Mouse (Mus musculus): ENCODE data around the gene Cat. TPM values are rescaled to one million over a fixed set of nuclear protein-coding genes. Genes with fewer than 3 reads are reported as not detected.

Cat gene
- polyA plus RNA-seq, 1 experiment from 2014 or later, result 89.9 TPM

DNA sequence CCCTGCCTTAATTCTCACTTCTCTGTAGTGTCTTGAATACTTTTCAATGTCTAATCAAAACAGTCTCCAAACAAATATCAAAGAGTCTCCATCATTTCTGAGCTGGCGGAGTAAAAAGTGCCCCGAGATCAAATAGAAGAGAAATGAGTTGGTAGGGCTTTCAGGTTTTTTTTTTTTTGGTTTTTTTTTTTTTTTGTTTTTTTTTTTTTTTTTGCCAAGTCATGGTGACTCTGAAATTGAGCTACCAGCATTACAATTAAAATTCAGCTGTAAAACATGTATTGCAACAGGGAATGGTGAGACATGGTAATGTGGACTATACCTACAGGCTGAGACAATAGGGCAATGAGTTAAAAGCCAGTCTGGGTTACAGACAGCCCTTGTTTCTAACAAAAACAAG, 21.0 kb upstream of the Cat start:
- H3K27me3 ChIP-seq (replicated peaks; ENCODE audit: control insufficient read depth, insufficient read depth, low read length), result no peaks in the 10 kb centered on the region
- DNase-seq (ENCODE audit: low spot score), result no peak
- H3K9me3 ChIP-seq (ENCODE audit: control insufficient read depth, low read length), result peaks cover 4% of the 10 kb centered on the region; the same call in 1 of the 2 replicates
- 92% methylated on average over 2 of the region's 2 CpGs for WGBS
- no peaks in the 10 kb centered on the region for H3K36me3 ChIP-seq (ENCODE audit: control insufficient read depth, insufficient read depth, low read length)
- no peaks in the 10 kb centered on the region for H3K4me1 ChIP-seq (ENCODE audit: control insufficient read depth, insufficient read depth, low read length)
- H3K9ac ChIP-seq (ENCODE audit: low read depth, low read length), result no peak overlapping the region
- H3K27ac ChIP-seq (replicated peaks; ENCODE audit: low read depth, low read length), result no peak overlapping the region
- no peak overlapping the region for H3K4me2 ChIP-seq (ENCODE audit: low read depth, low read length)
- ATAC-seq (ENCODE audit: low read depth), result no peak
- no peak overlapping the region for H3K4me3 ChIP-seq (ENCODE audit: low read depth, low read length)

- DNase-seq (ENCODE audit: low spot score), result no peak
Observed at GRCm38 (mm10) chr2:103504463-103504862, 19.5 kb upstream of the Cat start.

GRCm38 (mm10) chr2:103500769-103501168, 15.8 kb upstream of the Cat start:
- H3K9ac ChIP-seq (ENCODE audit: low read depth, low read length), result no peak overlapping the region
- DNase-seq (ENCODE audit: low spot score) (no peak), ATAC-seq (ENCODE audit: low read depth) (no peak)
- no peak overlapping the region for H3K27ac ChIP-seq (replicated peaks; ENCODE audit: low read depth, low read length)
- no peak overlapping the region for H3K4me2 ChIP-seq (ENCODE audit: low read depth, low read length)
- peaks cover 4% of the 10 kb centered on the region; the same call in 1 of the 2 replicates for H3K9me3 ChIP-seq (ENCODE audit: control insufficient read depth, low read length)
- H3K4me1 ChIP-seq (ENCODE audit: control insufficient read depth, insufficient read depth, low read length), result peaks cover 7% of the 10 kb centered on the region; the same call in 1 of the 2 replicates
- no peaks in the 10 kb centered on the region for H3K36me3 ChIP-seq (ENCODE audit: control insufficient read depth, insufficient read depth, low read length)
- H3K4me3 ChIP-seq (ENCODE audit: low read depth, low read length), result no peak overlapping the region
- H3K27me3 ChIP-seq (replicated peaks; ENCODE audit: control insufficient read depth, insufficient read depth, low read length), result no peaks in the 10 kb centered on the region
- WGBS, result 71% methylated on average over 2 of the region's 2 CpGs

More at GRCm38 (mm10) chr2:103504463-103504862, 19.5 kb upstream of the Cat start:
- 92% methylated on average over 1 of the region's 1 CpGs for WGBS
- Histone ChIP-seq H3K27me3 (replicated peaks; ENCODE audit: control insufficient read depth, insufficient read depth, low read length) (no peaks in the 10 kb centered on the region), H3K9ac (ENCODE audit: low read depth, low read length) (no peak overlapping the region), H3K4me2 (ENCODE audit: low read depth, low read length) (no peak overlapping the region), H3K36me3 (ENCODE audit: control insufficient read depth, insufficient read depth, low read length) (no peaks in the 10 kb centered on the region), H3K27ac (replicated peaks; ENCODE audit: low read depth, low read length) (no peak overlapping the region), H3K4me3 (ENCODE audit: low read depth, low read length) (no peak overlapping the region), H3K9me3 (ENCODE audit: control insufficient read depth, low read length) (peaks cover 4% of the 10 kb centered on the region; the same call in 1 of the 2 replicates), H3K4me1 (ENCODE audit: control insufficient read depth, insufficient read depth, low read length) (no peaks in the 10 kb centered on the region)
- no peak for ATAC-seq (ENCODE audit: low read depth)

GRCm38 (mm10) chr2:103495633-103496418, 10.9 kb upstream of the Cat start:
- DNase-seq (ENCODE audit: low spot score) (no peak), ATAC-seq (ENCODE audit: low read depth) (no peak)
- Histone ChIP-seq H3K9me3 (ENCODE audit: control insufficient read depth, low read length) (no peaks in the 10 kb centered on the region), H3K36me3 (ENCODE audit: control insufficient read depth, insufficient read depth, low read length) (no peaks in the 10 kb centered on the region), H3K4me2 (ENCODE audit: low read depth, low read length) (no peak overlapping the region), H3K9ac (ENCODE audit: low read depth, low read length) (no peak overlapping the region), H3K4me1 (ENCODE audit: control insufficient read depth, insufficient read depth, low read length) (peaks cover 7% of the 10 kb centered on the region; the same call in 1 of the 2 replicates), H3K4me3 (ENCODE audit: low read depth, low read length) (no peak overlapping the region), H3K27ac (replicated peaks; ENCODE audit: low read depth, low read length) (no peak overlapping the region), H3K27me3 (replicated peaks; ENCODE audit: control insufficient read depth, insufficient read depth, low read length) (no peaks in the 10 kb centered on the region)
- WGBS, result 72% methylated on average over 6 of the region's 6 CpGs

- no peak overlapping the region for H3K4me2 ChIP-seq (ENCODE audit: low read depth, low read length)
- ATAC-seq (ENCODE audit: low read depth) (no peak), DNase-seq (ENCODE audit: low spot score) (no peak)
- WGBS, result 51% methylated on average over 4 of the region's 4 CpGs
- no peaks in the 10 kb centered on the region for H3K27me3 ChIP-seq (replicated peaks; ENCODE audit: control insufficient read depth, insufficient read depth, low read length)
- no peaks in the 10 kb centered on the region for H3K36me3 ChIP-seq (ENCODE audit: control insufficient read depth, insufficient read depth, low read length)
- peaks cover 7% of the 10 kb centered on the region; the same call in 1 of the 2 replicates for H3K4me1 ChIP-seq (ENCODE audit: control insufficient read depth, insufficient read depth, low read length)
- no peak overlapping the region for H3K9ac ChIP-seq (ENCODE audit: low read depth, low read length)
- no peak overlapping the region for H3K27ac ChIP-seq (replicated peaks; ENCODE audit: low read depth, low read length)
- no peak overlapping the region for H3K4me3 ChIP-seq (ENCODE audit: low read depth, low read length)
- H3K9me3 ChIP-seq (ENCODE audit: control insufficient read depth, low read length), result no peaks in the 10 kb centered on the region
Observed at GRCm38 (mm10) chr2:103493827-103494226, 8.9 kb upstream of the Cat start.

- WGBS, result 82% methylated on average over 4 of the region's 4 CpGs
- Histone ChIP-seq H3K27me3 (replicated peaks; ENCODE audit: control insufficient read depth, insufficient read depth, low read length) (no peaks in the 10 kb centered on the region), H3K9me3 (ENCODE audit: control insufficient read depth, low read length) (no peaks in the 10 kb centered on the region), H3K9ac (ENCODE audit: low read depth, low read length) (no peak overlapping the region), H3K4me3 (ENCODE audit: low read depth, low read length) (no peak overlapping the region), H3K36me3 (ENCODE audit: control insufficient read depth, insufficient read depth, low read length) (no peaks in the 10 kb centered on the region), H3K4me2 (ENCODE audit: low read depth, low read length) (no peak overlapping the region), H3K27ac (replicated peaks; ENCODE audit: low read depth, low read length) (no peak overlapping the region), H3K4me1 (ENCODE audit: control insufficient read depth, insufficient read depth, low read length) (peaks cover 7% of the 10 kb centered on the region; the same call in 1 of the 2 replicates)
- DNase-seq (ENCODE audit: low spot score) (no peak), ATAC-seq (ENCODE audit: low read depth) (no peak)
Observed at GRCm38 (mm10) chr2:103492526-103492925, 7.6 kb upstream of the Cat start.

DNA sequence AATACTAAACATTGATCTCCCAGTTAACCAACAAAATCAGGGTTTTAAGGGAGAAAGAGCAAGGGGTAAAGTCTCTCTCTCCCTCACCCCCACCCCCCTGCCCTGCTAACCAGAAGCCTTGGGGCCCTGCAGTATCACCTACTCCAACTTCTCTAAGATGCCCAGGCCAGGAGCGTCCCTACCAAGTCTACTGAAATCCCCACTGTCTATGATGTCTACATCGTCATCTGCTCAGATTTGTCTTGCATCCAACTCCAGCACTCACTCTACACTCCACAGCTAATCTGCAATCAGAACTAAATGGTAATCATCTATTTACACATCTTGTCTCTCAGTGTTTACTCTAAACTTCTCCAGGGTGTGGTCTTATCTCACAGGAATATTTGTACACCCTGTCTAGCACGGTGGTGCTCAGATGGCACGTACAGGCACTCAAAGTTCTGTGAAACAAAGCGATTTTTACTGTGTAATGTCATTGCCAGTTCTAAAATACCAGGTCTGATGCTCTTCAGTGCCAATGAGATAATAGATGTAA, 907 bp downstream of the Cat start:
- WGBS, result 33% methylated on average over 5 of the region's 5 CpGs
- DNase-seq (ENCODE audit: low spot score), result no peak
- H3K4me3 ChIP-seq (ENCODE audit: low read depth, low read length), result peak overlapping the region; percentile 71
- no peaks in the 10 kb centered on the region for H3K36me3 ChIP-seq (ENCODE audit: control insufficient read depth, insufficient read depth, low read length)
- H3K27ac ChIP-seq (replicated peaks; ENCODE audit: low read depth, low read length), result peak overlapping the region; percentile 92; the same call in 1 of the 2 replicates
- no peak for ATAC-seq (ENCODE audit: low read depth)
- no peaks in the 10 kb centered on the region for H3K9me3 ChIP-seq (ENCODE audit: control insufficient read depth, low read length)
- peaks cover 10% of the 10 kb centered on the region for H3K4me1 ChIP-seq (ENCODE audit: control insufficient read depth, insufficient read depth, low read length)
- no peaks in the 10 kb centered on the region for H3K27me3 ChIP-seq (replicated peaks; ENCODE audit: control insufficient read depth, insufficient read depth, low read length)
- H3K9ac ChIP-seq (ENCODE audit: low read depth, low read length), result peak overlapping the region; percentile 81
- H3K4me2 ChIP-seq (ENCODE audit: low read depth, low read length), result peak overlapping the region; percentile 79

DNA sequence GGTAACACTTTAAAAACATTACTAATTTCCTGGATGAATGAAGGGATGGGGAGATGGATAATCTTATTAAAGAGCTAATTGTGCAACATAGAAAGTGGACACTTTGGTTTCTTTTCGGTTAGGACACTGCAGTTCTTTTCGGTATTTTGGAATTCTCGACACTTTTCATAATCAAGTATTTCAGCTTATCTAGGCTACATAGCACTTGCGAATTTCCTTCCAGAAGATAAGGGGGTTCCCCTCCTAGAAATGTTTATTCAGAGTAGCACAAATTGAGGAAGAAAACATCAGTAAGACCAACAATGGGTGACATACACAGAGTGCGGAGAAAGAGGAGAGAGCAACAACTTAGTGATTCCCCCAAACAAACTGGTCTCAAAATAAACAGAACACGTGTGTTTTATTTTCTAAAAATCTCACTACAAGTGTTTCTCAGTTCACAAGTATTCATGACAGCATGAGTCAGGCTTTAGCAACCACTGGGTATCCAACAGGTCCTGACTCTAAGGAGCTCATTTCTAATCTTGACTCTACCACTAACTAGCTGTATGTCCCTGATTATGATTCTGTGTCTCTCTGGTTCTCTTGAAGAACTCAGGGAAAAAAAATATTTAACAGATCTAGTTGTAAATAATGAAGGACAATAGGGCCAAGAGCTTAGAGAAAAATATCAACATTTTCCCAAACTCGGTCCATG, 1.5 kb downstream of the Cat start:
- H3K4me3 ChIP-seq (ENCODE audit: low read depth, low read length), result peak overlapping the region; percentile 71

More for the DNA sequence above, 1.5 kb downstream of the Cat start:
- WGBS, result 81% methylated on average over 7 of the region's 7 CpGs
- no peak overlapping the region for H3K27ac ChIP-seq (replicated peaks; ENCODE audit: low read depth, low read length)
- no peaks in the 10 kb centered on the region for H3K36me3 ChIP-seq (ENCODE audit: control insufficient read depth, insufficient read depth, low read length)
- no peaks in the 10 kb centered on the region for H3K27me3 ChIP-seq (replicated peaks; ENCODE audit: control insufficient read depth, insufficient read depth, low read length)
- H3K9ac ChIP-seq (ENCODE audit: low read depth, low read length), result peak overlapping the region; percentile 81
- no peaks in the 10 kb centered on the region for H3K9me3 ChIP-seq (ENCODE audit: control insufficient read depth, low read length)
- DNase-seq (ENCODE audit: low spot score), result no peak
- H3K4me2 ChIP-seq (ENCODE audit: low read depth, low read length), result peak overlapping the region; percentile 79
- H3K4me1 ChIP-seq (ENCODE audit: control insufficient read depth, insufficient read depth, low read length), result peaks cover 10% of the 10 kb centered on the region
- ATAC-seq (ENCODE audit: low read depth), result no peak

All from embryonic facial prominence, embryonic 14.5 days (tissue).